Mouse (Mus musculus): ENCODE measurements around the gene Tprkb. TPM values are rescaled to one million over a fixed set of nuclear protein-coding genes. Genes with fewer than 3 reads are reported as not detected.
A peak's percentile ranks its signal among the peaks of the same experiment; 100 is the strongest.
"Not testable (repeated sequence)": the region's sequence is repeated elsewhere in the genome, so short reads cannot be mapped to it uniquely, and the experiment has no call there.

Tprkb gene
- polyA plus RNA-seq, 1 experiment from 2014 or later: 58.6 TPM

- peaks cover 33% of the 10 kb centered on the region for H3K36me3 ChIP-seq
- H3K4me2 ChIP-seq: no peak overlapping the region
- H3K4me1 ChIP-seq (replicated peaks): peaks cover 15% of the 10 kb centered on the region
- H3K9me3 ChIP-seq: no peaks in the 10 kb centered on the region
- no peak for ATAC-seq (ENCODE audit: low read depth)
- H3K27ac ChIP-seq (replicated peaks): no peak overlapping the region
- H3K4me3 ChIP-seq: no peak overlapping the region
- 93% methylated on average over 4 of the region's 4 CpGs for WGBS
- H3K9ac ChIP-seq: no peak overlapping the region
- no peaks in the 10 kb centered on the region for H3K27me3 ChIP-seq
Observed at GRCm38 (mm10) chr6:85919401-85919800, 7.7 kb downstream of the Tprkb start.

DNA sequence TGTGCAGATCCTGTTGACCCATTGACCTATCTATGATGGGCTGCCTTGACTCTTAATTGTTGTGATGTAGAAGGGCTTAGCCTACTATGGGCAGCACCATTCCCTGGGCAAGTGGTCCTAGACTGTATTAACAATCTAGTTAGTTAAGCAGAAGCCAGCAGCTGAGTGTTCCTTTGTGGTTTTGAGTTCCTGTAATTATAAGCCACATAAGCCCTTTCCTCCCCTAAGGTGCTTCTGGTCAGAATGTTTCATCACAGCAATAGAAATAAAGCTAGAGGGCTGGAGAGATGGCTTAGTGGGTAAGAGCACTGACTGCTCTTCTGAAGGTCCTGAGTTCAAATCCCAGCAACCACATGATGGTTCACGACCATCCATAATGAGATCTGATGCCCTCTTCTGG lies 12.0 kb downstream of the Tprkb start:
- Histone ChIP-seq H3K4me2 (no peak overlapping the region), H3K27ac (replicated peaks) (no peak overlapping the region), H3K36me3 (peaks cover 73% of the 10 kb centered on the region), H3K27me3 (no peaks in the 10 kb centered on the region), H3K9ac (no peak overlapping the region), H3K4me1 (replicated peaks) (no peaks in the 10 kb centered on the region), H3K9me3 (no peaks in the 10 kb centered on the region), H3K4me3 (no peak overlapping the region)
- ATAC-seq (ENCODE audit: low read depth): no peak
- 91% methylated on average over 1 of the region's 1 CpGs for WGBS

- Histone ChIP-seq H3K36me3 (peaks cover 84% of the 10 kb centered on the region), H3K9me3 (no peaks in the 10 kb centered on the region), H3K27ac (replicated peaks) (no peak overlapping the region), H3K4me1 (replicated peaks) (no peaks in the 10 kb centered on the region), H3K27me3 (no peaks in the 10 kb centered on the region), H3K4me3 (no peak overlapping the region), H3K4me2 (no peak overlapping the region), H3K9ac (no peak overlapping the region)
- 91% methylated on average over 1 of the region's 1 CpGs for WGBS
- no peak for ATAC-seq (ENCODE audit: low read depth)
Observed at GRCm38 (mm10) chr6:85926709-85927108, 15.0 kb downstream of the Tprkb start.

GRCm38 (mm10) chr6:85927476-85928464 lies 16.1 kb downstream of the Tprkb start:
- no peak overlapping the region for H3K4me2 ChIP-seq
- no peak overlapping the region for H3K27ac ChIP-seq (replicated peaks)
- no peak overlapping the region for H3K9ac ChIP-seq
- no peak overlapping the region for H3K4me3 ChIP-seq
- no peaks in the 10 kb centered on the region for H3K9me3 ChIP-seq
- 92% methylated on average over 9 of the region's 9 CpGs for WGBS
- no peaks in the 10 kb centered on the region for H3K4me1 ChIP-seq (replicated peaks)
- no peak for ATAC-seq (ENCODE audit: low read depth)
- peaks cover 83% of the 10 kb centered on the region for H3K36me3 ChIP-seq
- H3K27me3 ChIP-seq: no peaks in the 10 kb centered on the region

DNA sequence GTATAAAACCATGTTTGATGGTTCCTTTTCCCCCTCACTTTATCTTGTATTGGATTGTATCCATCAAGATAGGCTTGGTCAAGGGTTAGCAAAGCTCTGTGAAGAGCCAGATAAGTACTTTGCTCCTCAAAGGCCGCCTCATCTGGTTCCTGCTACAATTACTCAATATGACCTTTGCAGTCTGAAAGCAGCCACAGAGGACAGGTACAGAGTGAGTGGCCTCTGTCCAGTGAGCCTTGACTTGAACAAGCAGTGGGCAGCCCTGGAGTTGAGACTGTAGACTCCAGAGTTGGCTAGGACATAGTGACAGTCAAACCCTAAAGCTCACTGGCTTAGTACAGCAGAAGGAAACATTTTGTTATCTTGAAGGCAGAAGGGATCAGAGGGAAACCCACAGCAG lies 17.6 kb downstream of the Tprkb start:
- 93% methylated on average over 1 of the region's 1 CpGs for WGBS
- Histone ChIP-seq H3K4me3 (no peak overlapping the region), H3K27me3 (no peaks in the 10 kb centered on the region), H3K27ac (replicated peaks) (no peak overlapping the region), H3K4me1 (replicated peaks) (no peaks in the 10 kb centered on the region), H3K9me3 (no peaks in the 10 kb centered on the region), H3K36me3 (peaks cover 78% of the 10 kb centered on the region), H3K4me2 (no peak overlapping the region), H3K9ac (no peak overlapping the region)
- no peak for ATAC-seq (ENCODE audit: low read depth)

DNA sequence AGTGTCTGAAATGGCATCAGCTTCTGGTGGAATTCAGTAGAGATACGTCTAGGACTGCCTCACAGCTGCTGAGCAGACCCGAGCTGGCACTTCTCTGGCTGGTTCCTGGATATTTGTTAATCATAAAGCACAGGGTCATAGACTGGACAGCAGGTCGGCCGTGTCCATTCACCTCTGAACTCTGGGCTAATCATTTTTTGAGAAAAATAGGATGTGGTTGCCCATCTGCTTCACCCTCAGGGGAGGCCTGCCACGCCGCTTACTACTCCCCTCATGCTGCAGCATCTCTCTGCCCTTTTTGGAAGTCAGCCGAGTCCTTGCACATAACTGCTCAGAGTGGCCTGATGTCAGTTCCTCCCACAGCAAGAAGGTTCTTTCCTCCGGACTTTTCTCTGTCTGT lies 22.4 kb downstream of the Tprkb start:
- no peaks in the 10 kb centered on the region for H3K9me3 ChIP-seq
- no peak overlapping the region for H3K27ac ChIP-seq (replicated peaks)
- H3K36me3 ChIP-seq: peaks cover 34% of the 10 kb centered on the region
- no peak for ATAC-seq (ENCODE audit: low read depth)
- H3K4me1 ChIP-seq (replicated peaks): peaks cover 10% of the 10 kb centered on the region
- WGBS: 87% methylated on average over 8 of the region's 8 CpGs
- H3K9ac ChIP-seq: no peak overlapping the region
- no peaks in the 10 kb centered on the region for H3K27me3 ChIP-seq
- no peak overlapping the region for H3K4me2 ChIP-seq
- no peak overlapping the region for H3K4me3 ChIP-seq

GRCm38 (mm10) chr6:85935646-85936045 lies 24.0 kb downstream of the Tprkb start:
- Histone ChIP-seq H3K4me1 (replicated peaks) (peaks cover 10% of the 10 kb centered on the region), H3K27me3 (no peaks in the 10 kb centered on the region), H3K9me3 (no peaks in the 10 kb centered on the region), H3K36me3 (peaks cover 22% of the 10 kb centered on the region), H3K4me2 (no peak overlapping the region), H3K27ac (replicated peaks) (no peak overlapping the region), H3K9ac (no peak overlapping the region), H3K4me3 (no peak overlapping the region)
- no peak for ATAC-seq (ENCODE audit: low read depth)
- WGBS: 68% methylated on average over 3 of the region's 3 CpGs

- H3K27ac ChIP-seq (replicated peaks): peak overlapping the region; percentile 64
- H3K4me1 ChIP-seq (replicated peaks): not testable (repeated sequence)
Observed at GRCm38 (mm10) chr6:85936508-85937465, 25.1 kb downstream of the Tprkb start.

GRCm38 (mm10) chr6:85938701-85939100 lies 27.0 kb downstream of the Tprkb start:
- no peaks in the 10 kb centered on the region for H3K9me3 ChIP-seq
- H3K36me3 ChIP-seq: peaks cover 20% of the 10 kb centered on the region
- H3K4me3 ChIP-seq: no peak overlapping the region
- no peak for ATAC-seq (ENCODE audit: low read depth)
- H3K4me1 ChIP-seq (replicated peaks): peaks cover 10% of the 10 kb centered on the region
- no peaks in the 10 kb centered on the region for H3K27me3 ChIP-seq
- no peak overlapping the region for H3K27ac ChIP-seq (replicated peaks)
- no peak overlapping the region for H3K4me2 ChIP-seq
- WGBS: 85% methylated on average over 10 of the region's 10 CpGs
- H3K9ac ChIP-seq: no peak overlapping the region

More at GRCm38 (mm10) chr6:85936508-85937465, 25.1 kb downstream of the Tprkb start:
- H3K9ac ChIP-seq: peak overlapping the region; percentile 71
- H3K36me3 ChIP-seq: peaks cover 21% of the 10 kb centered on the region
- H3K9me3 ChIP-seq, H3K27me3 ChIP-seq: not testable (repeated sequence)
- H3K4me2 ChIP-seq: peak overlapping the region; percentile 59
- H3K4me3 ChIP-seq: peak overlapping the region; percentile 47
- 1% methylated on average over 50 of the region's 50 CpGs for WGBS
- peak; percentile 95 for ATAC-seq (ENCODE audit: low read depth)

DNA sequence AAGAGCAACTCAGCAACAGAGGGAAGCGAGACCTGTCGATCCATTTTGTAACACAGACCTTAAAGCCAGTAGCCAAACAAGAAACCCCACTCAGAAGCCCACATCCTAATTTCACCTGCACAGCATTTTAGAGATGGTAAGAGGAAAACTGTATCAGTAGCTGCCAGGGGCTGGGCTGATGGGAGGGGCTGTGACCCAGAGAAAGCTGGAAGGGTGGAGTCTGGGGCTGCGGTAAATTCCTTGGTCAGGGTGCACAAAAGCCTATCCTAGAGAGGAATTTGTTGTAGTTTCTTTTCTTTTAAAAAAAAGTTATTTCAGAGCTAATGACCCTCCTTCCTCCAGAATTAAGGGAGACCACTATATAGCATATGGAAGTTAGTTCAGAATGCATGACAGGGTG lies 30.8 kb downstream of the Tprkb start:
- H3K9ac ChIP-seq: no peak overlapping the region
- H3K36me3 ChIP-seq: peaks cover 56% of the 10 kb centered on the region
- no peaks in the 10 kb centered on the region for H3K4me1 ChIP-seq (replicated peaks)
- H3K9me3 ChIP-seq: no peaks in the 10 kb centered on the region
- WGBS: 94% methylated on average over 3 of the region's 3 CpGs
- no peaks in the 10 kb centered on the region for H3K27me3 ChIP-seq
- H3K4me3 ChIP-seq: no peak overlapping the region
- H3K4me2 ChIP-seq: no peak overlapping the region
- no peak for ATAC-seq (ENCODE audit: low read depth)
- no peak overlapping the region for H3K27ac ChIP-seq (replicated peaks)

GRCm38 (mm10) chr6:85948549-85948948 lies 36.9 kb downstream of the Tprkb start:
- Histone ChIP-seq H3K27me3 (no peaks in the 10 kb centered on the region), H3K4me2 (no peak overlapping the region), H3K4me3 (no peak overlapping the region), H3K36me3 (peaks cover 93% of the 10 kb centered on the region), H3K9me3 (no peaks in the 10 kb centered on the region), H3K27ac (replicated peaks) (no peak overlapping the region), H3K9ac (no peak overlapping the region), H3K4me1 (replicated peaks) (no peaks in the 10 kb centered on the region)
- ATAC-seq (ENCODE audit: low read depth): no peak
- WGBS: 90% methylated on average over 6 of the region's 6 CpGs

GRCm38 (mm10) chr6:85957581-85957980 lies 45.9 kb downstream of the Tprkb start:
- no peak overlapping the region for H3K9ac ChIP-seq
- 94% methylated on average over 3 of the region's 3 CpGs for WGBS
- H3K4me1 ChIP-seq (replicated peaks): peaks cover 28% of the 10 kb centered on the region
- no peak overlapping the region for H3K4me2 ChIP-seq
- H3K4me3 ChIP-seq: no peak overlapping the region
- H3K9me3 ChIP-seq: no peaks in the 10 kb centered on the region
- H3K27me3 ChIP-seq: no peaks in the 10 kb centered on the region
- no peak overlapping the region for H3K27ac ChIP-seq (replicated peaks)
- no peak for ATAC-seq (ENCODE audit: low read depth)
- H3K36me3 ChIP-seq: peaks cover 45% of the 10 kb centered on the region

Measured in neural tube, embryonic 13.5 days (tissue).